Mouse (Mus musculus): Measurements from ENCODE around the gene Krt1. TPM values are rescaled to one million over a fixed set of nuclear protein-coding genes. Genes with fewer than 3 reads are reported as not detected.
A peak's percentile ranks its signal among the peaks of the same experiment; 100 is the strongest.

Gene Krt1
- polyA plus RNA-seq, 1 experiment from 2014 or later, result 3.9 TPM

DNA sequence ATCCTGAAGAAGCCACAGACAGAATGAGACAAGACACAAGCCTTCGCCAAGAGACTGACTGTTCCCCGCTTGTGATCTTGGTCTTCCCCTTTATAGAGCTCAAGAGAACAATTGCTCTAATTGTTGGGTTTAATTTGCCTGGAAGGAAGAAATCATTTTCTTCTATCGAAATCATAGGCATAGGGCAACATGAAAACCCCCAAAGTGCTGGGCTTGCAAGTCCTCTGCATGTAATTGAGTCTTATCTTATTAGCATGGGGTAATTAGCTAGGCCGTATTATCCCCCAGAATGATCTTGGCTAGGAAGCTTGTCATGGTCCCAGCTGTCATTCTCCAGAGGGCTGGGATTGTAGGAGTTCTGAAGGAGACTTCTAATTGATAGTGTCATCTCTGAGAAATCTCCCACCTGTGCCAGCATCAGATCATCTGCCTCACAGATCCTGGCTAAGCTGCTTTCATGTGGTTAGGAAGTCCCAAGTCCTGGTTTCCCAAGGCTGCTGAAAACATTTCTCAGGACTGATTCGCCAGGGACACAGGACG lies 48.2 kb downstream of the Krt1 start, which contains the start of gene Krt73:
Gene Krt73 (minus strand): TSS at position 51 of the 540 bp plus-strand sequence.
- Histone ChIP-seq H3K4me3 (no peak within 1 kb of the TSS), H3K27me3 (no peaks in the 10 kb centered on the region), H3K27ac (peak within 1 kb of the TSS; percentile 65), H3K4me1 (peaks cover 20% of the 10 kb centered on the region), H3K9ac (no peak within 1 kb of the TSS), H3K4me2 (no peak within 1 kb of the TSS), H3K36me3 (ENCODE audit: poor library complexity, severe bottlenecking) (no peaks in the 10 kb centered on the region), H3K9me3 (replicated peaks) (no peaks in the 10 kb centered on the region)
- 64% methylated on average over 6 of the region's 6 CpGs for WGBS
- 0 out of 2 replicates have a peak, but pooled peaks have one; percentile 27 for ATAC-seq

Small RNAs within 50 kb of the gene (microRNA-seq; reads per million reads assigned to microRNA genes)
- not detected for gene Gm44356

Other genes with a start within 250 kb of the Krt1 start
- gene Gm5414, start 222.6 kb downstream of the Krt1 start, polyA plus RNA-seq (2015; fragmentation: Nextera tagmentation; extraction: Ambion mirVana), result not detected in 2 replicates
- not detected in 2 replicates for gene Gm5478, start 203.4 kb downstream of the Krt1 start, polyA plus RNA-seq (2015; fragmentation: Nextera tagmentation; extraction: Ambion mirVana)
- gene Krt6b, start 170.5 kb downstream of the Krt1 start, polyA plus RNA-seq (2015; fragmentation: Nextera tagmentation; extraction: Ambion mirVana), result not detected in 2 replicates
- not detected in 2 replicates for gene Krt6a, start 156.5 kb downstream of the Krt1 start, polyA plus RNA-seq (2015; fragmentation: Nextera tagmentation; extraction: Ambion mirVana)
- gene Krt5, start 137.9 kb downstream of the Krt1 start, polyA plus RNA-seq (2015; fragmentation: Nextera tagmentation; extraction: Ambion mirVana), result 0.14 and 0.35 TPM in 2 replicates
- gene Krt71, start 107.7 kb downstream of the Krt1 start, polyA plus RNA-seq (2015; fragmentation: Nextera tagmentation; extraction: Ambion mirVana), result not detected in 2 replicates
- not detected in 2 replicates for gene Krt72, start 64.3 kb downstream of the Krt1 start, polyA plus RNA-seq (2015; fragmentation: Nextera tagmentation; extraction: Ambion mirVana)
- gene Krt73, start 48.4 kb downstream of the Krt1 start, polyA plus RNA-seq (2015; fragmentation: Nextera tagmentation; extraction: Ambion mirVana), result 0.59 and 0.66 TPM in 2 replicates
- gene Krt2, start 32.6 kb downstream of the Krt1 start, polyA plus RNA-seq (2015; fragmentation: Nextera tagmentation; extraction: Ambion mirVana), result not detected in 2 replicates
- gene Krt77, start 18.9 kb upstream of the Krt1 start, polyA plus RNA-seq (2015; fragmentation: Nextera tagmentation; extraction: Ambion mirVana), result 0.19 and 0.65 TPM in 2 replicates
- not detected in 2 replicates for gene Krt76, start 42.1 kb upstream of the Krt1 start, polyA plus RNA-seq (2015; fragmentation: Nextera tagmentation; extraction: Ambion mirVana)
- gene Krt4, start 73.9 kb upstream of the Krt1 start, polyA plus RNA-seq (2015; fragmentation: Nextera tagmentation; extraction: Ambion mirVana), result not detected in 2 replicates
- gene Krt79, start 89.5 kb upstream of the Krt1 start, polyA plus RNA-seq (2015; fragmentation: Nextera tagmentation; extraction: Ambion mirVana), result 0.10 and 0.33 TPM in 2 replicates
- gene Krt78, start 103.5 kb upstream of the Krt1 start, polyA plus RNA-seq (2015; fragmentation: Nextera tagmentation; extraction: Ambion mirVana), result not detected in 2 replicates
- gene Krt8, start 153.7 kb upstream of the Krt1 start, polyA plus RNA-seq (2015; fragmentation: Nextera tagmentation; extraction: Ambion mirVana), result 1.7 and 2.6 TPM in 2 replicates
- gene Krt18, start 177.4 kb upstream of the Krt1 start, polyA plus RNA-seq (2015; fragmentation: Nextera tagmentation; extraction: Ambion mirVana), result 2.4 and 6.3 TPM in 2 replicates
- gene Eif4b, start 223.0 kb upstream of the Krt1 start, polyA plus RNA-seq (2015; fragmentation: Nextera tagmentation; extraction: Ambion mirVana), result 90.5 and 102 TPM in 2 replicates
- 4.5 and 6.7 TPM in 2 replicates for gene Tns2, start 249.6 kb upstream of the Krt1 start, polyA plus RNA-seq (2015; fragmentation: Nextera tagmentation; extraction: Ambion mirVana)